Mouse (Mus musculus): Measurements from ENCODE around the gene Ms4a5. TPM values are rescaled to one million over a fixed set of nuclear protein-coding genes. Genes with fewer than 3 reads are reported as not detected.

Ms4a5 gene
- not detected in 2 replicates for polyA plus RNA-seq (2012; ENCODE audit: low replicate concordance)

DNA sequence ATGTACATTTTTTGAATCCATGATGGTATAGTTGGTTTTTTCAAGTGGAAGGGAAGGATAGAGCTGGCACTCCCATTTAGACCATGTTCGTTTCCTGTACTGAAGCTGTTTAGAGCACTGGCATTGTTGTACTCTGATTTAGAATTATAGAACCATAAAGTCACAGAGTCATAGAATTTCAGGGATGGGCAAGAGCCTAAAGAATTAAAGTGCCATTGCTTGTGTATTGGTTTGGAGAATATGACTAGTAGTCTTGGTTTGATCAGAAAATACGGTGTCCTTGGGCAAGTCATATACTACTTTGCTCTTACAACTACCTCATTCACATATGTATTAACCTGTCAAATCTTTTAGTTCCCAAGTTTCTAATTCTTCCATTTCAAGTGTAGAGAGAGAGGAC lies at the start of gene Ms4a5:
Ms4a5 (minus strand) TSS at position 101 of the 400 bp plus-strand sequence.

GRCm38 (mm10) chr19:11314354-11314753 lies 30.7 kb upstream of the Ms4a5 start, which contains the start of gene Ms4a14:
Gene Ms4a14, minus strand, starts transcription at chr19:11314454.

DNA sequence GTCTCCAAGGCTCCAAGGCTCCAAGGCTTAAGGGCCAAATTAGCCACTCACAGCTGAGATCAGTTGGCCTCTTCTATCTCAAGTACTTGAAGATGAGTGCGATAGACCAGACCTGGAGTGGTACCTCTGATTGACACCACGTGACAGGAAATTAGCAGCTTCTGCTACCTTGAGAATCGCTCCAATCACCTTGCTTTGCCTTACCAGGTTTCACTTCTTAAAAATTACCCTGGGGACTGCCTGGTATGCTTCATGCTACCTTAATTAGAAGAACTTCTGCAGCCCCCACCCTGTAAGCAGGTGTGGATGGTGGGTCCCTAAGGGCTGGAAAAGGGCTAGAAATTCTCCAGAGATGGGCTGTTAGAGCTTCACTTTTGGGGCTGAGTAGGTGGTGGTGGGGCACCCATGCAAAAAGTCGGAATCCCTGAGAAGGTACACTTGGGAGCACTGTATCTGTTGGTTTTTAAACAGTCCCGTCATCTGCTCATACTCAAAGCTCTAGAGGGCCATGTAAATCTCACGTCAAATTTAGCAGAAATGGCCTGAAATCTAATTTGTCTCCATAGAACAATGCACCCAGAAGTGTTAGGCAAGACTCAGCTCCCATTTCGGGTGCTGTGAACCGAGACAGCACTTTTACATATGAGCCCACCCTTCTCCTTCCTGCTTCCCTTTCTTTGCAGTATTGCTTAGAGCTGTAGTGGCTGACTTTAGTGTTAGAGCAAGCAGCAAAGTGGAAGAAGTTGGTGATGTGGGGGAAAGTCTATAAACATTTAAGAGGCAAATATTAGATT lies 17.4 kb downstream of the Ms4a5 start, which contains the start of gene Ms4a1:
Ms4a1 (minus strand) TSS at position 190 of the 794 bp plus-strand sequence.

DNA sequence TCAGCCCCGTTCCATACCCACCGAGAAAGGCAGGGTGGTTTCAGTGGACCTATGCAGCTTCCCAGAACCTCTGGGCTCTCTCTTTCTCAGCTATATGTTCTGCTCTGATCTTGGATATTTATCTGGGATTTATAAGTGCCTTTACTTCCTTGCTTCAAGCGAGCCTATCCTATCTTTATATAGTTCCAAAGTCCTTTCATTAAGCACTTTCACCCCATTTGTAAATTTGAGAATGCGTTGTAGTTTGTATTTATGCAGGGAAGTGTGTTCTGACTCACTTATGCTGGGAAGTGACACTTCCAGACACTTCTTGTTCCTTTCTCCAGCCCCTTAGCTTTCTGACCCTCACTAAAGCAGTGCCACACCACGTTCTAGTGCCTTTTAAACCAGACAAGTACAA lies 51.3 kb downstream of the Ms4a5 start, which contains the start of gene Ms4a12:
Ms4a12 (minus strand) TSS at position 101 of the 400 bp plus-strand sequence.

Other genes starting within 250 kb of the Ms4a5 start
- not detected in 2 replicates for gene Ms4a8a, start 202.8 kb downstream of the Ms4a5 start, polyA plus RNA-seq (2012; ENCODE audit: low replicate concordance)
- not detected in 2 replicates for gene 1700017D01Rik, start 153.0 kb downstream of the Ms4a5 start, polyA plus RNA-seq (2012; ENCODE audit: low replicate concordance)
- not detected in 2 replicates for gene 1700025F22Rik, start 118.6 kb downstream of the Ms4a5 start, polyA plus RNA-seq (2012; ENCODE audit: low replicate concordance)
- not detected in 2 replicates for gene Ms4a13, start 87.1 kb downstream of the Ms4a5 start, polyA plus RNA-seq (2012; ENCODE audit: low replicate concordance)
- gene Ms4a12, start 51.4 kb downstream of the Ms4a5 start, polyA plus RNA-seq (2012; ENCODE audit: low replicate concordance): not detected in 2 replicates
- gene Ms4a1, start 17.6 kb downstream of the Ms4a5 start, polyA plus RNA-seq (2012; ENCODE audit: low replicate concordance): 0.55 and 3.7 TPM in 2 replicates
- not detected in 2 replicates for gene Ms4a14, start 30.6 kb upstream of the Ms4a5 start, polyA plus RNA-seq (2012; ENCODE audit: low replicate concordance)
- 2.1 TPM in 1 of 2 replicates, not detected in the other for gene Ms4a7, start 52.3 kb upstream of the Ms4a5 start, polyA plus RNA-seq (2012; ENCODE audit: low replicate concordance)
- 0.23 and 0.44 TPM in 2 replicates for gene Ms4a4a, start 91.7 kb upstream of the Ms4a5 start, polyA plus RNA-seq (2012; ENCODE audit: low replicate concordance)
- 0.14 and 0.82 TPM in 2 replicates for gene Ms4a4c, start 120.9 kb upstream of the Ms4a5 start, polyA plus RNA-seq (2012; ENCODE audit: low replicate concordance)
- 4.0 and 15.1 TPM in 2 replicates for gene Ms4a4b, start 159.7 kb upstream of the Ms4a5 start, polyA plus RNA-seq (2012; ENCODE audit: low replicate concordance)
- gene Ms4a6c, start 185.5 kb upstream of the Ms4a5 start, polyA plus RNA-seq (2012; ENCODE audit: low replicate concordance): 0.66 and 1.0 TPM in 2 replicates
- gene Gm8369, start 202.1 kb upstream of the Ms4a5 start, polyA plus RNA-seq (2012; ENCODE audit: low replicate concordance): 0.20 and 0.48 TPM in 2 replicates
- gene Ms4a6b, start 232.6 kb upstream of the Ms4a5 start, polyA plus RNA-seq (2012; ENCODE audit: low replicate concordance): 0.47 and 1.1 TPM in 2 replicates